Mouse (Mus musculus) spleen, adult 2 months (tissue): Measurements from ENCODE around the gene AC161166.1.
"Not testable (repeated sequence)": the region's sequence is repeated elsewhere in the genome, so short reads cannot be mapped to it uniquely, and the experiment has no call there.

ENCODE experiments used
- CTCF ChIP-seq: fragments of 200-500 bp; IDR thresholded peaks from 2 replicates; pipeline ENCODE4 v1.5.1; 2011; ENCODE audit warnings: mild to moderate bottlenecking, inconsistent platforms; ENCODE audit not compliant: insufficient read depth, insufficient read length, insufficient replicate concordance; ENCODE audit errors: extremely low read depth
- POLR2A ChIP-seq: fragments of 200-500 bp; IDR thresholded peaks from 2 replicates; pipeline ENCODE4 v1.6.1; 2011; ENCODE audit warnings: low read depth, low read length, inconsistent platforms

DNA sequence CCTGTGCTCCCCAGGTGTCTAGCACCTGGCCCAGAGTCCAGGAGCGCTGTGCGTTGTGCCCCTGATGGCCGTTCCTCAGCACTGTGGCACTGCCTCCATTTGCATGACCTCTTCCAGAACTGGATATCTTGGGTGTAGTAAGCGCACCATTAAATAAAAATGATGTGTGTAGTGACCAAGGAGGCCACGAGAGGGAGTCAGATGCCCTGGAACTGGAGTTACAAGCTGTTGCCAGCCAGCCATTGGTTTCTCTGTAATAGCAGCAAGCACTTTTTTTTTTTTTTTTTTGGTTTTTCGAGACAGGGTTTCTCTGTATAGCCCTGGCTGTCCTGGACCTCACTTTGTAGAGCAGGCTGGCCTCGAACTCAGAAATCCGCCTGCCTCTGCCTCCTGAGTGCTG, 4.1 kb upstream of the AC161166.1 start:
- not testable (repeated sequence) for TF ChIP-seq CTCF, POLR2A
